Mouse (Mus musculus) erythroblast, embryonic 14.5 days (primary cell): ENCODE results near the gene Arsg.

Experiments used
- GATA1 ChIP-seq: IDR thresholded peaks from 2 replicates; pipeline ENCODE4 v1.6.1; 2012; ENCODE audit warnings: low read length, inconsistent platforms, mixed read lengths
- TAL1 ChIP-seq: IDR thresholded peaks from 3 replicates; pipeline ENCODE4 v1.6.1; 2012; ENCODE audit warnings: low read length, inconsistent platforms, mixed read lengths

DNA sequence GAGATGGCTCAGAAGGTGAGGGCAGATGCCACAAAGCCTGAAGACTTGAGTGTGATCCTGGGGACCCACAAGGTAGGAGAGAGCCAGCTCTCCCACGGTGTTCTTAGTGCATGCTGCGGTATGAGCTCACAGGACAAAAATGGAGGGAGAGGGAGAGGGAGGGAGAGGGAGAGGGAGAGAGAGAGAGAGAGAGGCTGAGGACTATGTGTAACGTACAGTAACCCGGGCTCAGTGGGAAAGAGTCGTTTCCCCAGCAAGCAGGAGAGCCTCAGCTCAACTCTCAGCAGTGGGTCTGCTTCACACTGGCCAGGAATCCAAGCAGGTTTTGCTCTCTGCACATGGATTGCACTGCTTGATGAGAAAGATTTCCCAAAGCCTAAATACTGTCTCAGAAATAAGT lies 34.0 kb upstream of the Arsg start:
- no peak for TF ChIP-seq TAL1
- no peak for TF ChIP-seq GATA1
